Mouse (Mus musculus) ES-Bruce4 (cell line): ENCODE measurements around the gene Dgkd. TPM values are rescaled to one million over a fixed set of nuclear protein-coding genes. Genes with fewer than 3 reads are reported as not detected.

Experiments
- H3K27ac ChIP-seq: 2 replicates; pipeline ENCODE4 v1.5.1; 2012; ENCODE audit warnings: low read length, inconsistent platforms; ENCODE audit not compliant: insufficient read depth
- H3K27me3 ChIP-seq: 2 replicates; pipeline ENCODE4 v1.6.1; 2012; ENCODE audit warnings: mild to moderate bottlenecking, low read length, inconsistent platforms; ENCODE audit not compliant: control insufficient read depth, poor library complexity, insufficient read depth, severe bottlenecking
- H3K36me3 ChIP-seq: 2 replicates; pipeline ENCODE4 v1.6.1; 2012; ENCODE audit warnings: inconsistent platforms, mild to moderate bottlenecking, low read length, moderate library complexity; ENCODE audit not compliant: control insufficient read depth, poor library complexity, insufficient read depth, severe bottlenecking
- H3K4me1 ChIP-seq: one replicate; pipeline ENCODE4 v1.8.1; 2011; ENCODE audit warnings: low read length; ENCODE audit not compliant: control insufficient read depth, insufficient read depth
- H3K4me3 ChIP-seq: 2 replicates; pipeline ENCODE4 v1.5.1; 2011; ENCODE audit warnings: low read depth, mild to moderate bottlenecking, low read length
- H3K9ac ChIP-seq: 2 replicates; pipeline ENCODE4 v1.6.1; 2012; ENCODE audit warnings: low read depth, mild to moderate bottlenecking, inconsistent platforms; ENCODE audit not compliant: poor library complexity, severe bottlenecking
- H3K9me3 ChIP-seq: replicated peaks from 2 replicates; pipeline ENCODE4 v1.6.1; 2012; ENCODE audit warnings: mild to moderate bottlenecking, low read length, inconsistent platforms; ENCODE audit not compliant: control insufficient read depth, poor library complexity, insufficient read depth, severe bottlenecking
- CTCF ChIP-seq: IDR thresholded peaks from one replicate; pipeline ENCODE4 v1.8.1; 2011; ENCODE audit warnings: low read depth, low read length
- EP300 ChIP-seq: IDR thresholded peaks from 2 replicates; pipeline ENCODE4 v1.6.1; 2011; ENCODE audit warnings: low read depth, low read length; ENCODE audit not compliant: insufficient read depth
- POLR2A ChIP-seq: IDR thresholded peaks from one replicate; pipeline ENCODE4 v1.8.1; 2011; ENCODE audit warnings: low read length; ENCODE audit not compliant: insufficient read depth
- polyA plus RNA-seq: library from polyadenylated mRNA; stranded (reverse); fragments of >200 nt; gene quantifications from 2 replicates; pipeline ENCODE4 v1.2.4, GENCODE M21; 2011; ENCODE audit warnings: low read depth; ENCODE audit not compliant: missing spikeins, insufficient read depth, insufficient read length

The Dgkd gene
- polyA plus RNA-seq, 1 experiment: 62.4 TPM

DNA sequence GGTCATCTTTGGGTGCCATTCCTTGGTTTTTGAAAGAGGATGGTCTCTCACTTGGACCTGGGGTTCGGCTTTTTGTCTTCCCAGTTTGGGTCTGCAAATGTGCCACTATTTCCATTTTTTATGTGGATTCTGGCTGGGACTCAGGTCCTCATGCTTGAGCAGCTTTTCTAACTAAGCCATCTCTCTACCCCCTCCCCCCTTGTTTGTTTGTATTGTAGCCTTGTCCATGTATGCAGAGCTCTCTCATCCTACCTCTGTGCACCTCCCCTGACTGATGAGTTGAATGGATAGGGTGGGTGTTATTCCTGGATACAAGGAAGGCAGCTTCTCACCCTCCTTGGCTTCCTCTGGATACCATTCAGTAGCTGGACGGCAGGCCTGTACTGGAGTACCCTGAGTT is 54.9 kb downstream of the Dgkd start:
- no peaks in the 10 kb centered on the region for H3K4me1 ChIP-seq
- H3K36me3 ChIP-seq: peaks cover 2% of the 10 kb centered on the region; the same call in 1 of the 2 replicates
- H3K27me3 ChIP-seq: no peaks in the 10 kb centered on the region
- H3K9me3 ChIP-seq: peaks cover 6% of the 10 kb centered on the region; the same call in 1 of the 2 replicates
- no peak overlapping the region for H3K9ac ChIP-seq
- TF ChIP-seq POLR2A: no peak
- TF ChIP-seq CTCF: no peak
- TF ChIP-seq EP300: no peak
- no peak overlapping the region for H3K4me3 ChIP-seq
- no peak overlapping the region for H3K27ac ChIP-seq

DNA sequence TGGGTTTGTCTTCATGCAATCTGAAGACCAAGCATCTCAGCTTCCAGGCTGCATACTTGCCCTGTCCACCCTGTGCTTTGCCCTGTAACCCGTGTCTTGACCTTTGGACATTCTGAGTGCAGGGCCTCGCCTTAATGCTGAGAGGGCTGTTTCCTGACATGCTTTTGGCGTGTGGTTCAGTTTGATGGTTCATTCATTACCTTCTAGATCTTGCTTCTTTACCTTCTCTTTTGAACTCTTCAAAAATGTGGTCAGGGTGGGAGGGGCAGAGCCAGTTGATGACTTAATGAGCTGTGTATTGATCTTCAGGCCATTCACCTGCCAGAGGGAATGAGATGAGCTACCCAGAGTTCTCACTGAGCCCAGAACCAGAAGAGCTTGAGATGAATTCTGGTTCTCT is 55.6 kb downstream of the Dgkd start:
- Histone ChIP-seq H3K9ac (no peak overlapping the region), H3K4me3 (no peak overlapping the region), H3K27ac (no peak overlapping the region), H3K27me3 (no peaks in the 10 kb centered on the region), H3K36me3 (peaks cover 2% of the 10 kb centered on the region; the same call in 1 of the 2 replicates), H3K9me3 (peaks cover 6% of the 10 kb centered on the region; the same call in 1 of the 2 replicates), H3K4me1 (no peaks in the 10 kb centered on the region)
- TF ChIP-seq EP300: no peak
- no peak for TF ChIP-seq POLR2A
- no peak for TF ChIP-seq CTCF

DNA sequence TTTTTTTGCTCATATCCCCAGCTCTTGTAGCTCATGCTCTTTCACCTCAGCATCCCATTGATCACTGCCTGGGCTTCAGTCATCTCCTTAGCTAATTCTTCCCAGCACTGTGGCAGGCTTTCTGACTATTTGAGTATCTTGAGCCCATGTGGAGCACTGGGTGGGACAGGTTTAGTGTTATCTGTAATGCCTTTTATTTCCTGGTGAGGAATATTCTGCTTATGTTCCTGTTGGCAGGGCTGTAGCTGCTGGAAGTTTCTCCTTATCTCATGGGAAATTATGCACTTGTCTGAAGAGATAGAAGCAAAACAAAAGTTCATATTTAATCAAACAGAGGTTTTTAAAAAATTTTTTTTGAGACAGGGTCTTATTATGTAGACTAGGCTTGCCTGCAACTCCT is 56.5 kb downstream of the Dgkd start:
- no peaks in the 10 kb centered on the region for H3K4me1 ChIP-seq

DNA sequence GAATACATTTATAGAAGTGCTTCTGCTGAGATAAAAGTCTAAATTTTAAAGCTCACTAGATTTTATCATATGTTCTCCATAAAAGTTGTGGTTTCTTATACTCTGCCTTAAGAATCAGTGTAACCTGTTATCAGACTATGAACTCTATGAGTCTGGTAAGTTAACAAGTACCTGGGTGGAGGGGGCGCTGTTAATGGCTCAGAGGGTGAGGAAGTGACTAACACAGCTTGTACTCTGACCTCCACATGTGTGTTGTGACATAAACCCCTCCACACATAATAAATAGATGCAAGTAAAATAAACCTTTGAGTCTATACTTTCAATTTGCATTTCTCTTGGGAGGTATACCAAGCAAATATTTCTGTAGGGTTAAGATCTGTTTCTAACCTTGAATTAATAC is 57.3 kb downstream of the Dgkd start:
- no peak overlapping the region for H3K4me3 ChIP-seq
- no peak overlapping the region for H3K9ac ChIP-seq
- no peaks in the 10 kb centered on the region for H3K27me3 ChIP-seq
- no peaks in the 10 kb centered on the region for H3K4me1 ChIP-seq
- H3K9me3 ChIP-seq: peaks cover 6% of the 10 kb centered on the region; the same call in 1 of the 2 replicates
- no peak overlapping the region for H3K27ac ChIP-seq
- peaks cover 2% of the 10 kb centered on the region; the same call in 1 of the 2 replicates for H3K36me3 ChIP-seq
- TF ChIP-seq CTCF (no peak), EP300 (no peak), POLR2A (no peak)

More for the DNA sequence above, 56.5 kb downstream of the Dgkd start:
- H3K9ac ChIP-seq: no peak overlapping the region
- H3K36me3 ChIP-seq: peaks cover 2% of the 10 kb centered on the region; the same call in 1 of the 2 replicates
- H3K27me3 ChIP-seq: no peaks in the 10 kb centered on the region
- H3K4me3 ChIP-seq: no peak overlapping the region
- no peak overlapping the region for H3K27ac ChIP-seq
- TF ChIP-seq EP300 (no peak), POLR2A (no peak), CTCF (no peak)
- H3K9me3 ChIP-seq: peaks cover 6% of the 10 kb centered on the region; the same call in 1 of the 2 replicates

DNA sequence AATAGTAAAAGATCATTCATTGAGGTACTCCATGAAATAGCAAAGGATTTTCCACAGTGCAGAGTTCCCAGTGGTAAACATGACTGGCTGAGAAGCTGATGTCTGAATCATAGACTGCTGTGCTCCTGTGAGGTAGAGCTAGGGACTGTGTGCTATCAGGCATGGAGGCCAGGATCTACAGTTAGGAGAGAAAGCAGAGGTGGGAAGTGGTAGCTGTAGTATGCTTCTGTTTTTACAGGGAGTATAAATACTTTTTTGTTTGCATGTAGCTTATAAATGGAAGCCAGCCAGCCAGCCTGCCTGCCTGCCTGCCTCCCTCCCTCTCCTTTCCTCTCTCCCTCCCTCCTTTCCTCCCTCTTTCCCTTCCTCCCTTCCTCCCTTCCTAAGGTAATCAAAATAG is 60.3 kb downstream of the Dgkd start:
- Histone ChIP-seq H3K9me3 (no peaks in the 10 kb centered on the region), H3K27me3 (no peaks in the 10 kb centered on the region), H3K4me3 (no peak overlapping the region), H3K36me3 (peaks cover 2% of the 10 kb centered on the region), H3K9ac (no peak overlapping the region), H3K4me1 (no peaks in the 10 kb centered on the region), H3K27ac (no peak overlapping the region)
- TF ChIP-seq CTCF (no peak), POLR2A (no peak), EP300 (no peak)

DNA sequence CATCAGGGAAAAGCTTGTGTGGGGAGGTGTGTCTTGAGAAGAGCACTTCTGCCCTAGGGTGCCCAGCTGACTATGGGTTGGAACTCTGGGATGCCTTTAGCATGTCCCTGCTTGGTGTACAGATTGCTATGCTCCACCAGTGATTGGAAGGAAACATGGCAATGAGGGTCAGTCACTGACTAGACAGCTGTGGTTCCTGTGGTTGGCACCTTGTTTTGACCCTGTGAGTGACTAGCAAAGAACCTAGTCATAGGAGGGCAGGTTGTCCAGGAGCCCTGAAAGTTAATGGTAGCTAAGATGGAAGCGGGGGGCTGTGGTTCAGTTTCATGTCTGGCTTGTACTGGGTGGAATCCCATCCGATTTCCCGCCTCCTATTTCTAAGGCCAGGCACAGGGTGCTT is 64.3 kb downstream of the Dgkd start:
- H3K4me3 ChIP-seq: no peak overlapping the region
- H3K9me3 ChIP-seq: no peaks in the 10 kb centered on the region
- no peaks in the 10 kb centered on the region for H3K27me3 ChIP-seq
- no peak overlapping the region for H3K27ac ChIP-seq
- no peaks in the 10 kb centered on the region for H3K4me1 ChIP-seq
- no peaks in the 10 kb centered on the region; the same call in 1 of the 2 replicates for H3K36me3 ChIP-seq
- H3K9ac ChIP-seq: no peak overlapping the region
- TF ChIP-seq CTCF: no peak
- TF ChIP-seq POLR2A: no peak
- no peak for TF ChIP-seq EP300
